Mouse (Mus musculus): ENCODE data around the gene Col16a1.

Gene Col16a1

DNA sequence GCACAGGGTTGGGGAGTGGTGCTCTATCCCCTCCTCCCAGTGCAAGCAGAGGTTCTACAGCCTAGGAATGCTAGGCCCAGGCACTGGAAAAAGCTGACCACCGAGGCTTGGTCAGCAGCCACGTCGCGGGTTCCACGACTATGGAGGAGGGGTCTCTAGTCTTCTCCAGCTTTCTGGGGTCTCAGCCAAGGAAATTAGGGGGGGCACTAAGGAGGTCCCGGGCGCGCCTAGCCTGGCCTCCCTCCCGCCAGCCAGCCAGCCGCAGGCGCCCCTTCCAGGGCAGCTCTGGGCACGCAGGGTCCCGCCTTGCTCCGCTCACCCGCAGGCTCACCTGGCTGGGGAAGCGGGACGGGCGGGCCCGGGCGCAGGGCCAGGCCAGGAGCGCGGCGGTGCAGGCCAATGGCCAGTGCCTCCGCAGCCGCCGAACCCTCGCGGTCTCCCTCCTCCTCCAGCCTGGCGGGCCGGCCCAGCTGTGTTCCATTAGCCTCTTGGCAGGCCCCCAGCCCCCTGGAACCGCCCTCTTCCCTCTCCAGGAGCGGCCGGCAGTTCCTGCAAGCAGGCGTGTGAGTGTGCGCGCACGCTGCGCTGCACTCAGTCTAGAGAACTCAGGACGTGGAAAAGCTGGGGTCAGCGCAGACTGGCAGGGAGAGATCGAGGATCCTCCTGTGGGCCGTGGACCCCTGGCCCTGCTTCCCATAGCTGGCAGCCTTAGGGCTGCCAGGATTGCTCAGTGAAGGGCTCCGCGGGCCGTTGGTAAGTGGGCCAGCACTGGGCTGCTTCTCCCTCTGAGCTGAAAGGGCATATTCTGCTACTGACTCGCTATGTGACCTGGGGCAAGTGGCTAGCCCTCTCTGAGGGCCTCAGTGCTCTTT lies at the start of gene Col16a1:
Gene Col16a1 (plus strand): TSS at position 510 of the 872 bp plus-strand sequence.
- peak; percentile 84 for DNase-seq (ENCODE audit: low read depth, low spot score)

DNA sequence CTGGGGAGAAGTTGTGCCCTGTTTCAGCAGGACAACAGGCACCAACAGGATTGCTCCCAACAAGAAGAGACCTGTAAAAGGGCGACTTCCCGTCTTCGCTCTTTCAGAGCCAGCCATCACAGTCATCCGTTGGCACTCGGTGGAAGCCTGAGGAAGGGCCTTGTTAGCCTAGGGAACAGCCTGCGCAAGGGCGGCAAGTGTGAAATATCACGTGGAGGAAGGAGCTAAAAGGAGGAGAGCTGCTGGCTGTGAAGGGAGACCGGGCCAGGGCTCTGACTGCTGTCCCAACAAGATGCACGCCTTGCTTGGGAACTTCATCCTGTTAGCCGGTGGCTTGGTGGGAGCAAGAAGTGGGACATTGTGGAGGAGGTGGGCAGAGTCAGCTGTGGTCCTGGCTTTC lies 49.5 kb upstream of the Col16a1 start:
- no peak for DNase-seq (ENCODE audit: low read depth, low spot score)

DNA sequence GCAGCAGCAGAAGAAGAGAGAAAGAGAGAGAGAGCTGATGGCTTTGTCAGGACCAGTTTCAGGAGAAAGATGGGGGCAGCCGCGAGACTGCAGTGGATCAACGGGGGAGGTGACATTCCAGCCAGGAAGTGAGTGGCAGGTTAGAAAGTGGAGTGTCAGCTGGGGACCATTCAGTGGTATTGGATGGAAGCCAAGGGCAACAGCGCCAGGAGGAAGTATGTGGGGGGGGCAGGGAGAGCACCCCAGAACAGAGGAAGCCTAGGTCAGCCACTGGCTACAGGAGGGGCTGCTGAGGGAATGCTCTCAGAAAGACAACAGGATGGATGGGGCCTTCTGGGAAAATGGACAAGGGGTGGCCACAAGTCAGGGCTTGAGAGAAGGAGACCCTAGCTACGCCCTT lies 45.9 kb upstream of the Col16a1 start:
- no peak for DNase-seq (ENCODE audit: low read depth, low spot score)

DNA sequence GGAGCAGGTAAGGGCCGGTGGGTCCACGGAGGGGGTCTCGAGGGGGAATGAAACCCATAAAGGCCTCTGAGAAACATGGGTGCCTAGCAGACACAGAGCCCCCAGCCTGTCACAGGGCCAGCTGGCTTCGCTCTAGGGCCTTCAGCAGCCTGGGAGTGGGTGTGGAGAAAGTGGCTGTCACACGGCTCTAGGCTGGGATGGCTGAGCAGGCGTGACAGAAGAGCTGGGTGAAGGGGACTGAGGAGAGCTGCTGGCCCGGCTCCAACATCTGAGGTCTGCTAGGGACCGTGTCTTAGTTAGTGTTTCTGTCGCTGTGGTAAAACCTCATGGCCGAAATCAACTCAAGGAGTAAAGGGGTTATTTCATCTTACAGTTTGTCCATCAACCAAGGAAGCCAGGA lies 45.5 kb upstream of the Col16a1 start:
- no peak for DNase-seq (ENCODE audit: low read depth, low spot score)

DNA sequence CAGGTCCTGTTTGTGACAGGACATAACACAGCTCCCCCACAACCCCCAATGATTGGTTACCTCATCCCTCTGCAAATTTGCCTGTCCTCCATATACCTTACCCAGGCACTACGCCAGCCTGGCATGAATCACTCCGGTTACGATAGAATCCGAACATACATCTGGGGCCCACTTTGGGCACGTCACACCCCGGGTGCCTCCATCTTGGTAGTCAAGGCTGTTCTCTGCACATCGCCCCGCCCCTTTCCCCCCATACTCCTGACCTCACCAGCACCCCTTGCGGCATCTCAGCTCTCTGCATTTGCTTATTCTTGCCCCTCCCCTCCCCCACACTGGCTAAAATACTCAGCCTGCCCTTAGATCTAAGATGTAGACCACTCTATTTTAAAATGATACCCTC lies 42.0 kb upstream of the Col16a1 start:
- DNase-seq (ENCODE audit: low read depth, low spot score): no peak

DNA sequence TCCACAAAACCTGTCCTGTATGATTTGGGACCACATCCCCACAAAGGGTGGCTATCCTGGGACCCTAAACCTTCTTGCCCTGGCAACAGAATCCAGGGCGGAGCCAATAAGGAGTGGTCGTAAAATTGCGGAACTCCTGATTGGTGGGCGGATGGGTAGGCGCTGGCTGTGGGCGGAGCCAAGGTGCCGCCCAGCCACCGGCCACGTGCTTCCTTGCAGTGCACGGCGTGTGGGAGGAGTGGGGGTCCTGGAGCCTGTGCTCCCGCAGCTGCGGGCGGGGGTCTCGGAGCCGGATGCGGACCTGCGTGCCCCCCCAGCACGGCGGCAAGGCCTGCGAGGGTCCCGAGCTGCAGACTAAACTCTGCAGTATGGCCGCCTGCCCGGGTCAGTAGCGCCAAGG lies 41.1 kb upstream of the Col16a1 start:
- no peak for DNase-seq (ENCODE audit: low read depth, low spot score)

DNA sequence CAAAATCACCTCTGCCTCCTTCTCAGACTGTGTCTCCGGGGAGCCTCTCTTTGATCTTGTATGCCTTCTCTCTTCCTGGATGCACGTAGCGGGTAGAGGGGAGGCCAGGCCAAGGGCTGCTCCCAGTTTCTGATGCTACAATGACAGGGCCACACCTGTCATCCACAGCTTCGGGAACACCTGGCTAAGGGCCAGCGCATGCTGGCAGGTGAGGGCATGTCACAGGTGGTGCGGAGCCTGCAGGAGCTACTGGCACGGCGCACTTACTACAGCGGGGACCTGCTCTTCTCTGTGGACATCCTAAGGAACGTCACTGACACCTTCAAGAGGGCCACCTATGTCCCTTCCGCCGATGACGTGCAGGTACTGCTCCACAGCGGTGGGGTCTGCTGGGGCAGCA lies 38.6 kb upstream of the Col16a1 start:
- DNase-seq (ENCODE audit: low read depth, low spot score): no peak

DNA sequence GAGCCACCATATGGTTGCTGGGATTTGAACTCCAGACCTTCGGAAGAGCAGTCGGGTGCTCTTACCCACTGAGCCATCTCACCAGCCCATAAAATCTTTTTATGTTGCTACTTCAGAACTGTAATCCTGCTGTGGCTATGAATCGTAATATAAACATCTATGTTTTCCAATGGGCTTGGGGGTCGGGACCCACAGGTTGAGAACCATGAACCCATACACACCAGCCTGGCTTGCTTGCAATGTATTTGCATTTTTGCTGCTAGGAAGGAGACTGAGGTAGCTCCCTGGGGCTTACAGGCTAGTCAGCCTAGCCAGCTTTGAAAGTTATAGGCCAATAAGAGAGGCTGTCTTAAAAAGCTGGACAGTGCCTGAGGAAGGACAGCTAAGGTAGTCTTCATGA lies 36.9 kb upstream of the Col16a1 start:
- DNase-seq (ENCODE audit: low read depth, low spot score): no peak

DNA sequence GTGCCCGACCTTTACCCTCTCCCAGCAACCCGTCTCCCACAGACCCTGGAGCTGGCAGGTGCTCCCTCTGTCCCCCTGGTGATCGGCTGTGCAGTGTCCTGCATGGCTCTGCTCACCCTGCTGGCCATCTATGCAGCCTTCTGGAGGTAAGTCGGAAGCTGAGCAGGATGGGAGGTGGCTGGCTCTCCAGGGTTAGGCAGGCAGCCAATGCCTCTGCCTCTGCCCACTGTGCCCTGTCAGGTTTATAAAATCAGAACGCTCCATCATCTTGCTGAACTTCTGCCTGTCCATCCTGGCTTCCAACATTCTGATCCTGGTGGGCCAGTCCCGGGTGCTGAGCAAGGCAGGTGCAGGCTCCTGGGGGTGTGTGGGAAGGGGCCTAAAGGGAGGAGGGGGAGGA lies 35.4 kb upstream of the Col16a1 start:
- no peak for DNase-seq (ENCODE audit: low read depth, low spot score)

DNA sequence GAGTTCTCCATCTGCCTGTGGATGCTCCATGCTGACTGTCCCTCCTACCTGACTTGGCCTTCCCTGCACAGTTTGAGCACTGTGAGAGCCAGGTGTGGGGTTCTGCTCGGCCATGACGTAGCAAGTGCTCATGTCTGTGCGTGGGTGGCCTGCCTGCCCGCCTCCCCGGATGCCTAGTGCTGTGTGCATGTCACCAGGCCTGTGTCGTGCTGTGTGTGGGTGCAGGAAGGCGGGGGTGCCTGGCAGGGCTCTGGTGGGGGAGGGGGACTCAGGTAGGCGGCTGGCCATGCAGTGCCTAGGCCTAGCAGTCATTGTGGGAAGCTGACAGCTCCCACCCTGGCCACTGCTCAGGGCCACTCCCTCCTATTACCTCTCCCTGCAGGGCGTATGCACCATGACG lies 34.5 kb upstream of the Col16a1 start:
- no peak for DNase-seq (ENCODE audit: low read depth, low spot score)

DNA sequence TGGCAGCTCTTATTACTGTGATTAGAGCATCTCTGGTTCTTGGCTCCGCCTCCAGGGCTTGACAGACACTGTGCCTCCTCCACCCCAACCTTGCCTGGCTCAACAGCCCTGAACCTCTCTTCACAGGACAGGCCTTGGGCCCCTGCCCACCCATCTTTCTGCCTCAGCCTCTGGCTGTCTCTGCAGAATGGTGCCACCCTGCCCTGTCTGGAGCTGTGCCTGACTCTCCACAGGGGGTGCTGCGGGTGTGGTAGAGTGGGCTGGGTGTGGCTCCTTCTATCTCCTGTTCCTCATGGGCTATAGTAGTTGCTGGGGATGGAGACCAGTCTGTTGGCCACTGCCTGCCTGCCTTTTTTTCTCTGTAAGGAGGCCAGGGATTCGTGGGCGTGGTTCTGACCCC lies 31.6 kb upstream of the Col16a1 start:
- no peak for DNase-seq (ENCODE audit: low read depth, low spot score)

DNA sequence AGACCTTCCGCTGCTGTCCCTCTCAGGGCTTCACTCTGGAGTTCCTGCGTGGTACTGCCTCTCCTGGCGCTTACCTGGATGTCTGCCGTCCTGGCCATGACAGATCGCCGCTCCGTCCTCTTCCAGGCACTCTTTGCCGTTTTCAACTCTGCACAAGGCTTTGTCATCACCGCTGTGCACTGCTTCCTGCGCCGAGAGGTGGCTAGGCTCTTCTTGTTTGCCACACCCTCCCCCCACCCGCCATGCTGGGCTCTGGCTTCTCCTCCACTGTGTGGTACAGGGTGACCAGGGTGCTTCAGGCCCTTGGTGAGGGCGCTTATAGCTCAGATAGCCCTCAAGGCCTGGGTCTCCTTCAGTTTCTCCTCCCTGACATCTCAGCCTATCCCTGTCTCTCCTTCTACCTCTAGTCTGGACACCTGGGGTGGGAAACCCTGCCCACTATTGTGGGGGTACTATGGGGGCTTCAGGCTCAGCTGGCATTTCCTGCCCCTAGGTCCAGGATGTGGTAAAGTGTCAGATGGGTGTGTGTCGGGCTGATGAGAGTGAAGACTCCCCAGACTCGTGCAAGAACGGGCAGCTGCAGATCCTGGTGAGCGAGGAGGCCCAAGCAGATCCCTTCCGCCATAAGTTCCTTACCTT lies 30.5 kb upstream of the Col16a1 start:
- DNase-seq (ENCODE audit: low read depth, low spot score): no peak

DNA sequence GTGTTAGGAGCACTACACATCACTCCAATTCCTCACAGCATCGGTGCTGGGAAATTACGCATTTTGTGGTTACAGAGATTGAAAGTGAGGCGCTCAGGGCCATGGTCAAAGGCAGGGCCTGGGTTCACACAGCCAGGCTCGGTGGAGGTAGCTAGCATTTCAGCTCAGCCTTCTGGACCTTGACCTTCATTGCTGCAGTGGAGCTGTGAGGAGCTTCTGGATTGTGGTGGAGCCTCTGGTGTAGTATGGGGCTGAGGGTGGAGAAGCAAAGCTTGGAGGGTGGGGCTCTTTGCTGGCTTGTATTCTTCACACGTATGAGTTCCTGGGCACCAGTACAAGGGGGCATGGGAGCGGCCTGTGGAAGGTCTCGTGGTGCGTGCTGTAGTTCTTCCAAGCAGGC lies 24.7 kb upstream of the Col16a1 start:
- DNase-seq (ENCODE audit: low read depth, low spot score): no peak

DNA sequence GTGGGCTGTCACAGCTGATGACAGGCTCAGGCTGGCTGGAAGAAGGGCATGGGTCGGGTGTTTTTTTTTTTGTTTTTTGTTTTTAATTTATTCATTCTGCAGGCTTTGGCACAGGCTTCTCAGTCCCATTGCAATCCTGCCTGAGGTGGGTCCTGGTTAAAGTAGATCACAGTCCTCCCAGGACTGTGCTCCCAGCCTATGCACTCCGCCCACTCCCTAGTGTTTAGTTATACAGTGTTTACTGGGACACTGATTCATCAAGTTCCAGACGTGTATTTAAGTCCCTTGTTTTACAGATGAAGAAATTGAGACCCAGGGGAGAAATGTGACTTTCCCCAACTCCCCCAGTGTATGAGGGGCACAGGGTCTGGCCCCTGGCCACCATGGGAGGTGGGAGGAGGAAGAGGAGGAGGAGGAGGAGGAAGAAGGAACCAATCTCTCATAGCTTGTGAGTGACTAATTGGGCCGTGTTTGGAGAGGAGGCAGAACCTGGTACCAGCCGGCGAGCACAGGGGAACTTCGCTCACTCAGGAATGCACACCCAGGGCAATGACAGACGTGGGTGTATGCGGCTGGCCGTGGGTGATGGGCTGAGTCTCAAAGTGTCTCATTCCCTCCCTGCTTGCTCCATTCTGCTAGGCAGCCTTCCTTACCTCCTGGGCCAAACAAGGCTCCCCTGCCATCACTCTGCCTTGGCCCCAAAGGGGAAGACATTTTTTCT lies 24.0 kb upstream of the Col16a1 start:
- DNase-seq (ENCODE audit: low read depth, low spot score): no peak

DNA sequence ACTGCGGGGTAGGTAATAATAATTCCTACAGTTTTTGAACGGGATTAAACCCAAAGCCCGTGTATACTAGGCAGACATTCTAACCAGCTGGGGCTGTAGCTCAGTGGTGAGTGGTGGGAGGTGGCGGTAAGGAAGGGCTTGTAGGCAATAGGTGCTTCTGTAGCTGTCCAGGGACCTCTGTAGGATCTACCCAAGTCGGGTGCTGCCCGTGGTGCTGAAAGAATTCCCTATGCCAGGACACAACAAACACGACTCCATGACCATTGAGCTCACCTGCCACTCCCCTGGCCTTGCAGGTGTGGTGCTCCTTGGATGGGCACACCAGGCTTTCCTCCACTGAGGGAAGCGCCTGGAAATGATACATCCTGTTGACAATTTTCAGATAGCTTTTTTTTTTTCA lies 22.1 kb upstream of the Col16a1 start:
- DNase-seq (ENCODE audit: low read depth, low spot score): no peak

DNA sequence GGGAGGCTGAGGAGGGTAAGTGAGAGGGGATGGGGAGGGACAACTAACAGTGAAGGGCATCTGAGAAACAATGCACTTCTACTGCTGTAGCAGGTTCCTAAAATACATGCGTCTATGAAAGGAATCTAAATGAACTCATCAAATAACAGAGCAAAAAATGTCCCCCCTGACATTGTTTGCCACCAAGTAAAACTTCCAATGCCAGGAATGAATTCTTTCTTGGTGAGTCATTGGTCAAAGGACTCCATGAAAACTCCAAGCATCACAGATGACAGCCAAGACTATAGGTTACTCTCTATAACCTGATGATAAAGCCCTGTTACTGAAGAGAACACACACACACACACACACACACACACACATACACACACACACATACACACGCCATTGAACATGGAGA lies 16.5 kb upstream of the Col16a1 start:
- DNase-seq (ENCODE audit: low read depth, low spot score): no peak

DNA sequence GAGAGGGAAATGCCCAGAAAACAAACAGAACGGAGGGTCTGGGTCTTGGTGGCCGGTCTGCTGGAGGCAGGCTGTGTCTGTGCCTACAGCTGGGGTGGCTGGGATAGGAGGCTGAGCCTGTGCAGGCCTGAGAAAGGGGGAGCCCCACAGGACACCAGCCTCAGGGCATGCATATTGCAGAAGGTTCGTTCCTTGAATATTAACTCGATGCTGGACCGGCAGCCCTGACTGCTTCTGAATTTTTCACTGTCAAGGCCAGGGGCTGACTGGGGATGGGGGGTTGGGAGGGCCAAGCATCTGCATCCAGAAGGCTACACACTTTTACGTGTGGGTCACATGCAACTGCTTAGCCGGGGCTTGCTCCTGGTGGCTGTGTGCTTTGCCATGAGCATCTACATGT lies 14.1 kb upstream of the Col16a1 start:
- DNase-seq (ENCODE audit: low read depth, low spot score): no peak

DNA sequence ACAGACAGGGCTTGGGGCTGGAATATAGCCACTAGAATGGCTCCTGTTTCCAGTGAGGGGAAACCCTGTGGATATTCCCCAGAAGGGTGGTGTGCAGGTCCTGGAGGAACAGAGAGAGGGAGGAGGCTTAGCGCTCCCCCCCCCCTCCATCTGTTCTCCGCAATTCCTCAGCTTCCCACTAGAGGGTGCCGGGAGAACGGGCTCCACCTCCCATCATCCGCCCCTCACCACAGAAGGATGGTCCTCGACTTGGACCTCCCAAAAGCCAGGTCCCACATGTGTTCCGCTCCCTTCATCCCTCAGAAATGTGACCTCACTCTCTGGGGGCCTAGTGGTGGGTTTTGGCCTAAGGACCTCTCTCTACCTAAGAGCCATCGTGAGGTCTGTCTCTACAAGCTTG lies 11.5 kb upstream of the Col16a1 start:
- DNase-seq (ENCODE audit: low read depth, low spot score): no peak

DNA sequence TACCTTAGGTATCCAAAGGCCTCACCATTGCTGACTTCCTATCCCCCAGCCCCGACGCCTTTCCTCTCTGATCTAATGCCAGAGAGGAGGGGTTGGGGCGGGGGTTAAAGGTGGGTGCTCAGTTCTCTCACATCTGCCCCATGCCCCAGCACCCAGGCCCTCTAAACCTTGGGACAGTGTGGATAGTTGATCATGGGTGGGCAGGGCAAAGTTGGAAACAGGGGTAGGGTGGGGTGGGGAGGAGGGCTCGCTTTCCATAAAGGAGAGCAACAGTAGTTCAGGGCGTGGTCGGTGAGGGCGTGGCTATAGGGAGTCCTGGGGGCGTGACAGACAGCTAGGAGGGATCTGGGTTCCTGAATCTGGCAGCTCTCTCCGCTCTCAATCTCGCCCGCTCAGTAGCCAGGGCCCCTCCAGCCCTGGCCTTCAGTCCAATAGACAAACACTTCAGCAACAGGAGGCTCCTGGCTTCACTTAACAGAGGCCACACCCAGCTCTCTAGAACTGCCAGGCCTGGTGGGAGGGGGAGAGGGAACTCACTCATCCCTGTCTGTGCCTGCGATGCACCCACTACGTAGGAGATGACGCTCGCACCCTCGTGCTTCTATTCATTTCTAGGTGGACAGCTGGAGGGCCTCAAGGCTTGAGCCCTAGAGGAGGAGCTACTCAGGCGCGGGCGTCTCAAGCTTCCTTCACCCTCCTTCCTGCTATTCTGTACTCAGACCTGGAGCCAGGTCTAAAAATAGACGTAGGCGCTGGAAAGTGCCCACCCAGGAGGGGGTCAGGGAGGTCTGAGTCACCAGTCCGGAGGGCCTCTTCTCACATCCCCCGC lies 10.9 kb upstream of the Col16a1 start:
- no peak for DNase-seq (ENCODE audit: low read depth, low spot score)

DNA sequence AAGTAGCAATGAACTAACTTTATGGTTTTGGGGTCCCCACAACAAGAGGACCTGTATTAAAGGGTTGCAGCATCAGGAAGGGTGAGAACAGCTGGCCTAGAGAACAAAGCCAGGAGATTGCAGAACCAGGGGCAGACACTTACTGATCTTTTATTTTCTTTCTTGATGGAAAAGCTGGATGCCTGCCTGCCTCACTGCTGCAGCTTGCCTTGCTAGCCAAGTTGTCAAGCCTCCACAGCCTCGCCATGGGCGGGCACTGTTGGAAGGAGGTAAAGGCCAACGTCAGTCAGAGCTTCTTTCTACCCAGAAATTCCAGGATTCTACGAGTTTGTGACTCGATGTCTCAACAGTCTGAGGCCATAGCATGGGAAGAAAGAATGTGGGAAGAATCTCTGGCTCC lies 8.3 kb upstream of the Col16a1 start:
- no peak for DNase-seq (ENCODE audit: low read depth, low spot score)

DNA sequence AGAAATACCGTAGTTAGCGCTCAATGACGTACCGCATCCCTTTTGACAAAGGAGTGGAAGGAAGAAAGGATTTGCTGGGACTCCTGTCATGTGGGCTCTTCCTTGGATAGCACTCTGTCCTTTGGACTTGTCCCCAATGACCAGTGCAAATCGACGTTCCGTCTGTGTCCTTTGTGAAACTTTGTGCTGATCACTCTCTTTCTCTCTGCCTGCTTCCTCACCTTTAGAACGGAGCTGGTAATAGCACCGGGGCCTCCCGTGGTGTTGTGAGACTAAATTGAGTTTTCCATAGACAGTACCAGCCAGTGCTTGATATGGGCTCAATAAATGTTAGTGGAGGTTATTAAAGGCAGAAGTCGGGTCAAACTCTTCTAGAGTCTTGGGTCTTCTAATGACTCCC lies 6.6 kb upstream of the Col16a1 start:
- DNase-seq (ENCODE audit: low read depth, low spot score): no peak

DNA sequence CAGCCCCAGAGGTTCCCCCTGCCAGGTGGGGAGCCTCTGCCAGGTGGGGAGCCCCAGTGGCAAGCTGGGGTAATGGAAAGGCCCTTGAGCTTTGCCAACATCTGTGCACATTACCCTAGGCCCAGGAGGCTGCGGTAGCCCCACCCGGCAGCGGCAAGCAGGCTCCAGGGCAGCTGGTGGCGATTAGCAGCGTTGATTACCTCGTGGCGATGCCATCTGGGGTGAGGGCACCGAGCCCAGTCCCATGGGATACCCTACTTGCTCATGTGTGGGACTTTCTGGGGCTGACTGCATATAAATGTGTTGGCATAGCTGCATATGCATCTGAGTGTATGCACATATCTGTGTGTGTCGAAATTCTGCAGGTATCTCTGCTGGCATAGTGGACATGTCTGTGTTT lies 3.4 kb upstream of the Col16a1 start:
- DNase-seq (ENCODE audit: low read depth, low spot score): no peak

All from forelimb bud, embryonic 11.5 days (tissue).